Mouse (Mus musculus) forebrain, embryonic 13.5 days (tissue): ENCODE measurements at regions not wholly inside any gene's neighbourhood (a gene's known extent, or its start where the extent isn't known, plus 50 kb on each side); places are given as distances from the start of the nearest gene placed in this dataset.

Experiments used
- ATAC-seq: fragments of 200-750 bp; cut with Nextera tagmentation; 2 replicates; pipeline ENCODE4 v1.8.0; 2017
- H3K27ac ChIP-seq: fragments of 300-500 bp; sonication (generic); 2 replicates; pipeline ENCODE4 v1.5.1; 2015; ENCODE audit warnings: inconsistent platforms, mild to moderate bottlenecking, moderate library complexity
- H3K27me3 ChIP-seq: fragments of 300-500 bp; sonication (generic); 2 replicates; pipeline ENCODE4 v1.6.1; 2015; ENCODE audit warnings: mild to moderate bottlenecking, inconsistent platforms
- H3K36me3 ChIP-seq: fragments of 300-500 bp; sonication (generic); 2 replicates; pipeline ENCODE4 v1.6.1; 2015; ENCODE audit warnings: mild to moderate bottlenecking, inconsistent platforms; ENCODE audit not compliant: poor library complexity, severe bottlenecking
- H3K4me1 ChIP-seq: fragments of 300-500 bp; sonication (generic); 2 replicates; pipeline ENCODE4 v1.6.1; 2015; ENCODE audit warnings: inconsistent platforms
- H3K4me2 ChIP-seq: fragments of 300-500 bp; sonication (generic); 2 replicates; pipeline ENCODE4 v1.6.1; 2015; ENCODE audit warnings: inconsistent platforms, mild to moderate bottlenecking, moderate library complexity
- H3K4me3 ChIP-seq: fragments of 300-500 bp; sonication (generic); 2 replicates; pipeline ENCODE4 v1.5.1; 2015; ENCODE audit warnings: mild to moderate bottlenecking, inconsistent platforms
- H3K9ac ChIP-seq: fragments of 300-500 bp; sonication (generic); 2 replicates; pipeline ENCODE4 v1.6.1; 2015; ENCODE audit warnings: mild to moderate bottlenecking, inconsistent platforms
- H3K9me3 ChIP-seq: fragments of 300-500 bp; sonication (generic); replicated peaks from 2 replicates; pipeline ENCODE4 v1.6.1; 2016; ENCODE audit warnings: inconsistent platforms
- WGBS: fragments of 180-500 bp; shearing (Covaris S2); methylation state at CpG from one replicate; pipeline ENCODE4 v1.1.7; 2015; 5-methylcytosine and 5-hydroxymethylcytosine counted together

- Histone ChIP-seq H3K9me3 (no peaks in the 10 kb centered on the region), H3K4me3 (no peak overlapping the region), H3K36me3 (no peaks in the 10 kb centered on the region), H3K9ac (no peak overlapping the region), H3K4me2 (no peak overlapping the region), H3K4me1 (no peaks in the 10 kb centered on the region), H3K27ac (no peak overlapping the region), H3K27me3 (no peaks in the 10 kb centered on the region)
- WGBS, result 86% methylated on average over 3 of the region's 3 CpGs
- no peak for ATAC-seq
These were observed 57.6 kb upstream of the Plcl2 start for GRCm38 (mm10) chr17:50451606-50452005.

- no peaks in the 10 kb centered on the region for H3K9me3 ChIP-seq
- H3K27ac ChIP-seq, result no peak overlapping the region
- H3K27me3 ChIP-seq, result no peaks in the 10 kb centered on the region
- no peaks in the 10 kb centered on the region for H3K36me3 ChIP-seq
- no peak overlapping the region for H3K4me3 ChIP-seq
- H3K4me1 ChIP-seq, result no peaks in the 10 kb centered on the region
- no peak overlapping the region for H3K4me2 ChIP-seq
- no peak for ATAC-seq
- H3K9ac ChIP-seq, result no peak overlapping the region
These were observed 55.7 kb upstream of the Plcl2 start for GRCm38 (mm10) chr17:50453524-50453923.

GRCm38 (mm10) chr17:50453956-50454355 is 55.2 kb upstream of the Plcl2 start:
- Histone ChIP-seq H3K4me2 (no peak overlapping the region), H3K4me3 (no peak overlapping the region), H3K4me1 (no peaks in the 10 kb centered on the region), H3K9ac (no peak overlapping the region), H3K27me3 (no peaks in the 10 kb centered on the region), H3K36me3 (no peaks in the 10 kb centered on the region), H3K9me3 (no peaks in the 10 kb centered on the region), H3K27ac (no peak overlapping the region)
- ATAC-seq, result no peak
- 90% methylated on average over 5 of the region's 5 CpGs for WGBS

DNA sequence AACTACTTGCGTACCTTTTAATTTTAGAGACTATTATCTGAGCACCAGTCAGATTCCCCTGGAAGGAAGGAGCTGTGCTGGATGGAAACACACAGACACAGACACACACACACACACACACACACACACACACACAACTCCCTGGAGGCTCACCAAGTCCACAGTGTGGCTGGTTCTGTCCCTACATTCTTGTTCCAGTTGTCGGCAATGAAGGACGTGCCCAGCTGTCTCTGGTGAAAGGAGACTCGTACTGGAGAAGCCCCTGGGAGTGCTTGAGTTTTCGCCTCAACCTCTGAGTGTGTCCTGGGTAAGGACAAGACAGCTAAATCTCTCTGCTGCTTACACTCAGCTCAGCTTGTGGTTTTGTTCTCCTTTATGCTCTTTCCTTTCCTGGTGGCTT is 54.3 kb upstream of the Plcl2 start:
- no peak overlapping the region for H3K9ac ChIP-seq
- WGBS, result 86% methylated on average over 5 of the region's 5 CpGs
- no peak overlapping the region for H3K27ac ChIP-seq

DNA sequence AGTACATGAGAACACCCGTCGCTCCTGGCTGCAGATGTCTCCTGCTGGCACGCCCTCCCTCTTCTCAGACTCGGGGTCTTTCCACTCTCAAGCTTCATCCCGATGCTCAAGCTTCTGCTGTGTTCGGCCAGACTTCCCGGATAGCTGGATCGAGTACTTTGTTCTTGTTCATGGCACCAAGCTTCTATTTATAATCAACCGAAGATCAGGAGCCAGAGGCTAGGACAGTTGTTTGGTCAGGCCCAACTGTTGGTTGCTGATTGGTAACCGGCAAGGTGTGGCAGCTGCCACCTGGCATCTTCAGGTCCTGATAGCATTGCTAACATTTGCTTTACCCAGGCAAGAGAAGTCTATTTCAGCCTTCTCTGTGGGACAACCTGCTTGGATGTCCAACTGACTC is 53.5 kb upstream of the Plcl2 start:
- Histone ChIP-seq H3K4me1 (no peaks in the 10 kb centered on the region), H3K9me3 (no peaks in the 10 kb centered on the region), H3K27me3 (no peaks in the 10 kb centered on the region), H3K27ac (no peak overlapping the region), H3K4me2 (no peak overlapping the region), H3K4me3 (no peak overlapping the region), H3K9ac (no peak overlapping the region), H3K36me3 (no peaks in the 10 kb centered on the region)
- no peak for ATAC-seq
- 90% methylated on average over 10 of the region's 10 CpGs for WGBS

More for the DNA sequence above, 54.3 kb upstream of the Plcl2 start:
- no peaks in the 10 kb centered on the region for H3K9me3 ChIP-seq
- no peaks in the 10 kb centered on the region for H3K4me1 ChIP-seq
- no peaks in the 10 kb centered on the region for H3K27me3 ChIP-seq
- H3K4me2 ChIP-seq, result no peak overlapping the region
- H3K36me3 ChIP-seq, result no peaks in the 10 kb centered on the region
- H3K4me3 ChIP-seq, result no peak overlapping the region
- no peak for ATAC-seq

DNA sequence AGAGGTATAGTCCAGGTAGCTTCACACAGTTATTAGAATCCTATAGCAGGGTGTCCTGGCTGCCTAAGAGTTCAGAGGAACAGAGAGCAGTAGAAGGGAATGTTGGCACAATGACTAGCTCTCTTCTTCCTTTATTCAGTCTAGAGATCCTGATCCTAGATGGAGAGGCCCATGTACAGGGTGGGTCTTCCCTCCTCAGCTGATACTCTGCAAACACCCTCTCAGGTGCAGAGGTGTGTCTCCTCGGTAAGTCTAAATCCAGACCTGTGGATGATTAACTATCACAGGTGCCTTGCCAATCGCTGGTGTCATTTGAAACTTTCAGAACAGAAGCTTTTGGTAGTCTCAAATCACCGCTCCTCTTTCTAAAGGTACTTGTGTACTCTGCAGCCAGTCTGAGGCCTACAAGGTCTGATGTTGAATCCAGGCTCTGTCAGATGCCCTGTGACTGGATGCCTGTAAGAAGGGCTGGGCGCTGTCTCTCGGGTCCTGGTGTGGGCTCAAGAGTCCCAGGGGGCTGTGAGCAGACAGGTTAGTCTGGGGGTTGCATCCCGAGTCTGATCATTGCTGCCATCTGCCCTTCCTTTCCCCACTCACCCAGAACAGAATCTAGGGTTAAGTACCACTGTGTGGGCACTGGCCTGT is 52.0 kb upstream of the Plcl2 start:
- no peaks in the 10 kb centered on the region for H3K27me3 ChIP-seq
- no peak overlapping the region for H3K4me2 ChIP-seq
- no peak for ATAC-seq
- no peak overlapping the region for H3K4me3 ChIP-seq
- H3K27ac ChIP-seq, result no peak overlapping the region
- no peak overlapping the region for H3K9ac ChIP-seq
- no peaks in the 10 kb centered on the region for H3K36me3 ChIP-seq
- WGBS, result 89% methylated on average over 6 of the region's 6 CpGs
- H3K4me1 ChIP-seq, result no peaks in the 10 kb centered on the region
- no peaks in the 10 kb centered on the region for H3K9me3 ChIP-seq

- ATAC-seq, result no peak
- 81% methylated on average over 4 of the region's 4 CpGs for WGBS
- H3K27ac ChIP-seq, result no peak overlapping the region
These were observed 51.0 kb upstream of the Plcl2 start for GRCm38 (mm10) chr17:50458232-50458631.

More at GRCm38 (mm10) chr17:50458232-50458631, 51.0 kb upstream of the Plcl2 start:
- Histone ChIP-seq H3K4me3 (no peak overlapping the region), H3K4me1 (no peaks in the 10 kb centered on the region), H3K9ac (no peak overlapping the region), H3K36me3 (no peaks in the 10 kb centered on the region), H3K9me3 (no peaks in the 10 kb centered on the region), H3K4me2 (no peak overlapping the region), H3K27me3 (no peaks in the 10 kb centered on the region)
